13 mouse cellular contexts compared by ENCODE assay signal in genomic region chr2:11218122-11218521, GRCm38 (mm10). TPM values are rescaled to one million over a fixed set of nuclear protein-coding genes. Genes with fewer than 3 reads are reported as not detected.
DNase-seq lines count a peak whose midpoint lies in the region; ATAC-seq and TF ChIP-seq lines count a peak whose summit lies in the region.
"Had no signal": no experiment of that assay in that cellular context is flagged by ENCODE, and none has a peak within 500 bp of the region (broad histone marks: within the 10 kb centered on the region; RNA-seq: fewer than 3 reads in every experiment).

No protein-coding gene starts in this region.

- TF ChIP-seq EP300 in heart, postnatal 0 days (IDR thresholded peaks at IDR 0.05; ENCODE audit: low read depth), result no peak

- WGBS in heart, postnatal 0 days, result 63% methylated on average over 5 of the region's 5 CpGs
- 61% methylated on average over 5 of the region's 5 CpGs for WGBS in heart, embryonic 12.5 days

- ATAC-seq in heart, postnatal 0 days (ENCODE audit: insufficient read depth, low read depth), result peak; percentile 24; the same call in 1 of the 2 replicates
- no peak for ATAC-seq in heart, embryonic 12.5 days (ENCODE audit: insufficient number of reproducible peaks, low FRiP score)
- peak; percentile 58; the same call in 1 of the 2 replicates for ATAC-seq in granulocyte monocyte progenitor cell, adult 5-6 weeks (replicated peaks; ENCODE audit: poor library complexity, severe bottlenecking)

- no peak for DNase-seq in heart, postnatal 0 days (ENCODE audit: low spot score)
- DNase-seq in CD4-positive, CD25-positive, alpha-beta regulatory T cell, adult 2 months (ENCODE audit: low read depth, low spot score), result peak; percentile 84
- peak; percentile 66 for DNase-seq in lung, postnatal 25 days (ENCODE audit: low spot score)
- no peak for DNase-seq in frontal cortex, postnatal 36 days (ENCODE audit: low spot score in 2 of 2)
- no peak for DNase-seq in adrenal gland, adult 2 months
- no peak for DNase-seq in embryo, embryonic 10 days (ENCODE audit: low spot score)
- DNase-seq: B cell, adult 2 months; embryo, embryonic 11 days; gastrocnemius, postnatal 25 days; spleen, adult 18-20 months had no signal

- no peak overlapping the region for H3K27ac ChIP-seq in heart, postnatal 0 days (ENCODE audit: low read depth)
- H3K27ac ChIP-seq in heart, embryonic 12.5 days (ENCODE audit: poor library complexity, severe bottlenecking), result no peak overlapping the region
- H3K27ac ChIP-seq: midbrain, embryonic 12.5 days had no signal

- no peak overlapping the region for H3K9ac ChIP-seq in heart, postnatal 0 days (replicated peaks; ENCODE audit: low read depth, low read length)
- H3K9ac ChIP-seq in heart, embryonic 12.5 days, result no peak overlapping the region
- H3K9ac ChIP-seq: midbrain, embryonic 12.5 days had no signal

- TF ChIP-seq CTCF in heart, postnatal 0 days (IDR thresholded peaks at IDR 0.05; ENCODE audit: low read depth), result no peak

- H3K9me3 ChIP-seq in heart, postnatal 0 days (replicated peaks; ENCODE audit: control insufficient read depth, low read length), result no peaks in the 10 kb centered on the region
- no peaks in the 10 kb centered on the region for H3K9me3 ChIP-seq in heart, embryonic 12.5 days (replicated peaks)

- H3K4me3 ChIP-seq in heart, postnatal 0 days (ENCODE audit: low read depth, low read length), result no peak overlapping the region
- no peak overlapping the region for H3K4me3 ChIP-seq in heart, embryonic 12.5 days
- H3K4me3 ChIP-seq: midbrain, embryonic 12.5 days had no signal

- no peaks in the 10 kb centered on the region for H3K36me3 ChIP-seq in heart, postnatal 0 days (replicated peaks; ENCODE audit: control insufficient read depth, insufficient read depth, low read length)
- no peaks in the 10 kb centered on the region for H3K36me3 ChIP-seq in heart, embryonic 12.5 days
- H3K36me3 ChIP-seq: midbrain, embryonic 12.5 days had no signal

- no peaks in the 10 kb centered on the region for H3K27me3 ChIP-seq in heart, postnatal 0 days (ENCODE audit: control insufficient read depth, insufficient read depth, low read length)
- H3K27me3 ChIP-seq in heart, embryonic 12.5 days (replicated peaks), result no peaks in the 10 kb centered on the region
- H3K27me3 ChIP-seq: midbrain, embryonic 12.5 days had no signal

- no peak overlapping the region for H3K4me2 ChIP-seq in heart, postnatal 0 days (ENCODE audit: low read depth, low read length)
- H3K4me2 ChIP-seq in heart, embryonic 12.5 days, result no peak overlapping the region
- H3K4me2 ChIP-seq: midbrain, embryonic 12.5 days had no signal

- no peaks in the 10 kb centered on the region for H3K4me1 ChIP-seq in heart, postnatal 0 days (ENCODE audit: control insufficient read depth, insufficient read depth)
- H3K4me1 ChIP-seq in heart, embryonic 12.5 days (replicated peaks), result no peaks in the 10 kb centered on the region
- H3K4me1 ChIP-seq: midbrain, embryonic 12.5 days had no signal

RNA-seq across cellular contexts. Expression of gene Prkcq, which starts 46.2 kb away (rescaled TPM):
- 0.93 TPM in 1 of 2 replicates, not detected in the other for total RNA-seq in heart, postnatal 0 days (2014; rRNA removed; ENCODE audit: low replicate concordance)
- polyA plus RNA-seq in heart, postnatal 0 days (2015; fragmentation: Nextera tagmentation; extraction: Ambion mirVana), result 0.48 and 0.59 TPM in 2 replicates
- polyA plus RNA-seq in heart, embryonic 12.5 days (2016; fragmentation: Nextera tagmentation; extraction: Ambion mirVana), result 1.1 and 1.5 TPM in 2 replicates
- 0.23 and 0.28 TPM in 2 replicates for total RNA-seq in granulocyte monocyte progenitor cell, adult 5-6 weeks (2014; fragmentation: Nextera tagmentation)
- total RNA-seq in granulocyte monocyte progenitor cell, adult 5-6 weeks (2017), result 0.72 and 0.82 TPM in 2 replicates
- total RNA-seq in adrenal gland, adult 2 months (2021), result 1 to 10 TPM; 1.2 to 2.4 TPM
- polyA plus RNA-seq in adrenal gland, adult 2 months (2012; rRNA removed), result 0.44 and 0.46 TPM in 2 replicates

Comparison
In these comparisons a context has a peak if more than half of its experiments do, and no peak if none do; other contexts are left out.
1. DNase-seq: peak in CD4-positive, CD25-positive, alpha-beta regulatory T cell, adult 2 months (single experiment) and lung, postnatal 25 days (single experiment); none in heart, postnatal 0 days (single experiment), frontal cortex, postnatal 36 days (0 of 2), adrenal gland, adult 2 months (single experiment) and embryo, embryonic 10 days (single experiment).